Mouse (Mus musculus): Measurements from ENCODE around the gene Os9.
"Not testable (repeated sequence)": the region's sequence is repeated elsewhere in the genome, so short reads cannot be mapped to it uniquely, and the experiment has no call there.

Os9 gene

GRCm38 (mm10) chr10:127080901-127081780 lies 39.8 kb downstream of the Os9 start:
- no peak for DNase-seq (ENCODE audit: low spot score)

DNA sequence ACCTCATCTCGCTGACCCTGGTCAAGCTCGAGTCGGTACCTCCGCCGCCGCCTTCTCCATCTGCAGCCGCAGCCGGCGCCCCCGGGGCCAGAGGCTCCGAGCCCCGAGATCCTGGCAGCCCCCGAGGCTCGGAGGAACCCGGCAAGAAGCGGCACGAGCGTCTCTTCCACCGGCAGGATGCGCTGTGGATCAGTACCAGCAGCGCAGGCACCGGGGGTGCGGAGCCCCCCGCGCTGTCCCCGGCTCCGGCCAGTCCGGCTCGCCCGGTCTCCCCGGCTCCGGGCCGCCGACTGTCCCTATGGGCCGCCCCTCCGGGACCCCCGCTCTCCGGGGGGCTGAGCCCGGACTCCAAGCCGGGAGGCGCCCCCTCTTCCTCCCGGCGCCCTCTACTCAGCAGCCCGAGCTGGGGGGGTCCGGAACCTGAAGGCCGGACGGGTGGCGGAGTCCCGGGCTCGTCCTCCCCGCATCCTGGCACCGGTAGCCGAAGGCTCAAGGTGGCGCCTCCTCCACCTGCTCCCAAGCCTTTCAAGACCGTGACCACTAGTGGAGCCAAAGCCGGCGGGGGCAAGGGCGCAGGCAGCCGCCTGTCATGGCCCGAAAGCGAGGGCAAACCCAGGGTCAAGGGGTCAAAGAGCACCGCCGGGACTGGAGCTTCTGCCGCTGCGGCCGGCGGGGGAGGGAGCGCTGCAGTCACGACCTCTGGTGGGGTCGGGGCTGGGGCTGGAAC lies 41.1 kb downstream of the Os9 start:
- no peak for DNase-seq (ENCODE audit: low spot score)

GRCm38 (mm10) chr10:127078677-127079575 lies 42.0 kb downstream of the Os9 start:
- DNase-seq (ENCODE audit: low spot score), result peak; percentile 21

DNA sequence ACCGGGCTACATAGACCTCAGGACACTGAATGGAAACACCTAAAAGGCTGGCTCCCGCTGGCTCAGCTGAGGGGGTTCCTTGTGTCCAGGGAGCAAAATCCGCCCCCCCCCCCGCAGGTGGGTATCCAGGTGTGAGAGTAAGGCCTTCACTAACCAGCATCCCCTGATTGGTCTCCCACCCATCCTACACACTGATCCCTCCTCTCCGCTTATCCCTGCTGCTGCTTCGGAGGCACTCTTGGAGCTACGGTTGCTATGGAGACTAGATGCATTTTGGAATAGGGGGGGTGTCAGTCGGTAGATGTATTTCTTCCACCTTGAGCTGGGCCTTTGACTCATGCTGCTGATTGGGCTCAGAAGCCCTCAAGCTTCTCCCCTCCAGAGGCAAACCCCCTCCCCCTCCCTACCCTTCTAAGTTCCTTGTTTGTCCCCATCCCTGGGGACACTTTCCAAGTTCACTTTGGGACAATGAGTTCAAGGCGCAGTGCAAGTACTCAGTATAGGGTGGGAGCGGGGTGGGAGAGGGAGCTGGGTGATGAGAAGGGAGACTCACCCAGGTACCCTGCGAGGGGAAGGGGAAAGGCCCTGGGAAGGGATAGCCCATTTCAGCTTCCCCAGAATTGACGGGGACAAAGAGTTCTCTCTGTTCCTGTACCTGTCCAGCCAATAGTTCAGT lies 42.8 kb downstream of the Os9 start:
- DNase-seq (ENCODE audit: low spot score), result no peak

- DNase-seq (ENCODE audit: low spot score), result no peak
Measured at GRCm38 (mm10) chr10:127077515-127077914, 43.4 kb downstream of the Os9 start.

- DNase-seq (ENCODE audit: low spot score), result no peak
Measured at GRCm38 (mm10) chr10:127076082-127076481, 44.8 kb downstream of the Os9 start.

GRCm38 (mm10) chr10:127075651-127076050 lies 45.3 kb downstream of the Os9 start:
- no peak for DNase-seq (ENCODE audit: low spot score)

DNA sequence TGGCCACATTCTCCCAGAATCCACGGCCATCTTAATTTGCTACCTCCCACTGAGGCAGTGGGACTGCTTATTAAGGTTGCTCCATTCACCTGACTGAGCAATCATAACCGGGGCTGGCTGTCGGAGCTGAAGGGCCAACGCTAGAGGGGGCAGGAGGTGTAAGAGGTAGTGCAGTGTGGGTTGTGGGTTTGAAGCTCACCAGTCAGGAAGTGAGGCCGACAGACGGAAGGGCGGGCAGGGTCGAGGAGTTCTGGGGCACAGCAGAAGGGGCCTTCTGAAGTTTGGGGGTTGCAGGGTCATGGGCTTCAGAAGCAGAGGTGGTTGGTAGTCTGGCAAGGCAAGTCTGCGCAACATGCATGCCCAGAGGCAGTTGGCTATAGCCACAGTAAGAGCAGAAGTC lies 45.9 kb downstream of the Os9 start, which contains the start of gene Agap2:
Agap2 (plus strand) TSS at position 205 of the 400 bp plus-strand sequence.
- DNase-seq (ENCODE audit: low spot score), result no peak

DNA sequence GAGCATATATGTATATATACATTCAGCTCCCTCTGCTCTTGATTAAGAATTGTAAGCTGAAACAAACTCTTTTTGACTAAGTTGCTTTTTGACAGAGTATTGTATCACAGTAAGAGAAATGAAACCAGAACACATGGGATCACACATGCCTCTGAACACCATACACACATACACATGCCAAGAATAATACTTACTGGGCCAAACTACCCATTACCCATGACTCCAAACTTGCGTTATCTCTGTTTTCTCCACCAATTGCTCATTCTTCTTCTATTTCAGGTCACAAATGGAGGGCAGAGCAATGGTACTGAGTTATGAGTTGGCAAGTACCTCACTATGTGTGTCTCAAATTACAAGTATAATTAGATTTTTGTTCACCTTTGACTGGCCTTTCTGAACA lies 47.0 kb downstream of the Os9 start:
- DNase-seq (ENCODE audit: low spot score), result no peak

- not testable (repeated sequence) for DNase-seq (ENCODE audit: low spot score)
Measured at GRCm38 (mm10) chr10:127072969-127073368, 48.0 kb downstream of the Os9 start.

DNA sequence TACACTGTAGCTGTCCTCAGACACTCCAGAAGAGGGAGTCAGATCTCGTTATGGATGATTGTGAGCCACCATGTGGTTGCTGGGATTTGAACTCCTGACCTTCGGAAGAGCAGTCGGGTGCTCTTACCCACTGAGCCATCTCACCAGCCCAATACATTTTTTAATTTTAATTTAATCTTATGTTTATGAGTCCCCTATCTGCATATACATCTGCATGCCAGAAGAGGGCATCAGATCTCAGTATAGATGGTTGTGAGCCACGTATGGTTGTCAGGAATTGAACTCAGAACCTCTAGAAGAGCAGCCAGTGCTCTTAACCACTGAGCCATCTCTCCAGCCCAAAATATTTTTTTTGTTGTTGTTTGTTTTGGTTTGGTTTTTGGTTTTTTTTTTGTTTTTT lies 48.7 kb downstream of the Os9 start:
- not testable (repeated sequence) for DNase-seq (ENCODE audit: low spot score)

- no peak for DNase-seq (ENCODE audit: low spot score)
Measured at GRCm38 (mm10) chr10:127071203-127071602, 49.7 kb downstream of the Os9 start.

GRCm38 (mm10) chr10:127070190-127071121 lies 50.5 kb downstream of the Os9 start, which contains the start of gene Tspan31:
Gene Tspan31 (minus strand): TSS chr10:127070264.
- peak; percentile 53 for DNase-seq (ENCODE audit: low spot score)

GRCm38 (mm10) chr10:127069281-127070189 lies 51.4 kb downstream of the Os9 start:
- no peak for DNase-seq (ENCODE audit: low spot score)

DNA sequence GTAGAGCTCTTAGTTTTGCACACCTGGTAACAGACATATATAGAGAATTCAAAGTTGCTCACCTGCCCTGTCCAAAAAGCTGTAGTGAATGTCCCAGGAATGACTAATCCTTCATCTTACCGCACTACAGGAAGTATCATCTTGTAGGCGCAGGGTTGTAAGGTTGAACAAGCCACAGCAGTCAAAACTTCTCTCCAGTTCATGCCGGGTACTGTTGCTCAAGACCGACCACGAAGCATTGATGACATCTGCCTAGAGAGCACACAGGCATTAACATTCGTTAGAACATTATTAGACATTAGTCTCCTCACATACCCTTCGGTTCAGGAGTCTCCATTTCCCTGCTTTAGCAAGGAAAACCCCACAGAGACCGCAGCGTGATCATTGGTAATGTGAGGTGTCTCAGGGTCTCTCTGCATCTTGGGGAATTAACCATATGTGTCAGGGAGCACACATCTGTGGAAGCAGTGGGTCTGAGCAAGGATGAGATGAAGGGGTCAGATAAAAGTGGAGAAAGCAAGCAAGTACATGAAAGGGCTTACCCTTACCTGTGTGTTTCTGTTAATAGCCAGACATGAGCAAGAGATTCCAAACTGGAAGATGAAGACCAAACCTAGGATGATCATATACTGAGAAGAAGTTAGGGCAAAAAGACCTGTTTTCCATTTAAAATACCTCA lies 52.4 kb downstream of the Os9 start:
- no peak for DNase-seq (ENCODE audit: low spot score)

- no peak for DNase-seq (ENCODE audit: low spot score)
Measured at GRCm38 (mm10) chr10:127066519-127067018, 54.4 kb downstream of the Os9 start.

- DNase-seq (ENCODE audit: low spot score), result no peak
Measured at GRCm38 (mm10) chr10:127065981-127066380, 55.0 kb downstream of the Os9 start.
